18 mouse cellular contexts compared by ENCODE assay signal in genomic region chr5:63748759-63749158, GRCm38 (mm10).
"Had no signal": no experiment of that assay in that cellular context is flagged by ENCODE, and none has a peak within 500 bp of the region (broad histone marks: within the 10 kb centered on the region; RNA-seq: fewer than 3 reads in every experiment).

No protein-coding gene starts in this region.

- H3K4me3 ChIP-seq: limb, embryonic 12.5 days; limb, embryonic 15.5 days; megakaryocyte, embryonic 14.5 days; neural tube, embryonic 13.5 days had no signal

- H3K27me3 ChIP-seq: limb, embryonic 12.5 days; limb, embryonic 15.5 days; megakaryocyte, embryonic 14.5 days; neural tube, embryonic 13.5 days had no signal

- H3K4me1 ChIP-seq: limb, embryonic 12.5 days; limb, embryonic 15.5 days; megakaryocyte, embryonic 14.5 days had no signal

- H3K9me3 ChIP-seq: limb, embryonic 12.5 days; limb, embryonic 15.5 days had no signal

- H3K27ac ChIP-seq: limb, embryonic 12.5 days; limb, embryonic 15.5 days; liver, embryonic 14.5 days; neural tube, embryonic 13.5 days had no signal

- ATAC-seq: intestine, embryonic 16.5 days; liver, postnatal 0 days; lung, postnatal 0 days had no signal

- DNase-seq: kidney, adult 18-20 months; kidney, adult 9 months; kidney, postnatal 14 days; kidney, postnatal 4 days; left cerebral cortex, postnatal 4 days; liver, postnatal 0 days; lung, embryonic 14.5 days; lung, postnatal 36 days; thymus, adult 18-20 months; thymus, postnatal 36 days had no signal

- H3K9ac ChIP-seq: limb, embryonic 12.5 days; limb, embryonic 15.5 days; liver, embryonic 14.5 days; liver, postnatal 0 days; lung, embryonic 14.5 days; neural tube, embryonic 13.5 days had no signal

- H3K36me3 ChIP-seq: limb, embryonic 12.5 days; limb, embryonic 15.5 days; neural tube, embryonic 13.5 days had no signal

- H3K4me2 ChIP-seq: limb, embryonic 12.5 days; limb, embryonic 15.5 days; liver, embryonic 11.5 days; lung, embryonic 14.5 days; neural tube, embryonic 13.5 days had no signal
